15 mouse cellular contexts compared by ENCODE assay signal in genomic region chr2:168613092-168613880, GRCm38 (mm10). TPM values are rescaled to one million over a fixed set of nuclear protein-coding genes. Genes with fewer than 3 reads are reported as not detected.
A peak's percentile ranks its signal among the peaks of the same experiment; 100 is the strongest.
DNase-seq lines count a peak whose midpoint lies in the region; ATAC-seq lines count a peak whose summit lies in the region.
"Had no signal": no experiment of that assay in that cellular context is flagged by ENCODE, and none has a peak within 500 bp of the region (broad histone marks: within the 10 kb centered on the region; RNA-seq: fewer than 3 reads in every experiment).

No protein-coding gene starts in this region.

- 17% methylated on average over 13 of the region's 13 CpGs for WGBS in kidney, embryonic 14.5 days
- WGBS in midbrain, embryonic 11.5 days, result 33% methylated on average over 13 of the region's 13 CpGs
- 35% methylated on average over 13 of the region's 13 CpGs for WGBS in midbrain, embryonic 13.5 days
- 40% methylated on average over 13 of the region's 13 CpGs for WGBS in intestine, embryonic 16.5 days

- no peak overlapping the region for H3K27ac ChIP-seq in kidney, embryonic 14.5 days (ENCODE audit: low read depth, low read length)
- H3K27ac ChIP-seq in midbrain, embryonic 11.5 days (ENCODE audit: low read depth, low read length), result no peak overlapping the region
- H3K27ac ChIP-seq in midbrain, embryonic 13.5 days, result no peak overlapping the region
- H3K27ac ChIP-seq in intestine, embryonic 16.5 days (ENCODE audit: low read length), result no peak overlapping the region
- H3K27ac ChIP-seq: liver, embryonic 13.5 days had no signal

- H3K4me2 ChIP-seq in kidney, embryonic 14.5 days (replicated peaks; ENCODE audit: low read depth, low read length), result no peak overlapping the region
- H3K4me2 ChIP-seq in midbrain, embryonic 11.5 days, result no peak overlapping the region
- no peak overlapping the region for H3K4me2 ChIP-seq in midbrain, embryonic 13.5 days (replicated peaks)
- no peak overlapping the region for H3K4me2 ChIP-seq in intestine, embryonic 16.5 days (ENCODE audit: low read depth, low read length)
- H3K4me2 ChIP-seq: liver, embryonic 13.5 days had no signal

- no peaks in the 10 kb centered on the region for H3K27me3 ChIP-seq in kidney, embryonic 14.5 days (ENCODE audit: control insufficient read depth, insufficient read depth, low read length)
- H3K27me3 ChIP-seq in midbrain, embryonic 11.5 days (ENCODE audit: control insufficient read depth, insufficient read depth, low read length), result no peaks in the 10 kb centered on the region
- H3K27me3 ChIP-seq in midbrain, embryonic 13.5 days, result no peaks in the 10 kb centered on the region
- no peaks in the 10 kb centered on the region for H3K27me3 ChIP-seq in intestine, embryonic 16.5 days (replicated peaks; ENCODE audit: control insufficient read depth, insufficient read depth, low read length)
- H3K27me3 ChIP-seq: liver, embryonic 13.5 days had no signal

- peak; percentile 47; the same call in 1 of the 2 replicates for ATAC-seq in kidney, embryonic 14.5 days (ENCODE audit: low FRiP score, low TSS enrichment)
- 0 out of 2 replicates have a peak, but pooled peaks have one; percentile 38 for ATAC-seq in midbrain, embryonic 11.5 days (ENCODE audit: low FRiP score)
- no peak for ATAC-seq in midbrain, embryonic 13.5 days
- ATAC-seq in intestine, embryonic 16.5 days, result peak; percentile 86
- ATAC-seq: midbrain, embryonic 16.5 days had no signal

- DNase-seq in kidney, adult 11 months, result no peak
- DNase-seq in midbrain, embryonic 11.5 days (ENCODE audit: low spot score, missing footprints), result no peak
- DNase-seq in retina, embryonic 14.5 days (ENCODE audit: low spot score), result peak; percentile 46
- no peak for DNase-seq in urinary bladder, postnatal 36 days (ENCODE audit: low spot score in 2 of 2)
- DNase-seq in B cell, adult 2 months, result no peak
- DNase-seq: cerebellum, adult 18-20 months; gastrocnemius, postnatal 25 days; heart, postnatal 10 days; layer of hippocampus, postnatal 36 days; liver, embryonic 13.5 days; right cerebral cortex, postnatal 25 days had no signal

- no peaks in the 10 kb centered on the region for H3K36me3 ChIP-seq in kidney, embryonic 14.5 days (ENCODE audit: control insufficient read depth, insufficient read depth, low read length)
- no peaks in the 10 kb centered on the region for H3K36me3 ChIP-seq in midbrain, embryonic 11.5 days (ENCODE audit: control insufficient read depth, insufficient read depth, low read length)
- H3K36me3 ChIP-seq in midbrain, embryonic 13.5 days, result no peaks in the 10 kb centered on the region
- no peaks in the 10 kb centered on the region for H3K36me3 ChIP-seq in intestine, embryonic 16.5 days (ENCODE audit: control insufficient read depth, insufficient read depth, low read length)
- H3K36me3 ChIP-seq: liver, embryonic 13.5 days had no signal

- no peak overlapping the region for H3K4me3 ChIP-seq in kidney, embryonic 14.5 days (ENCODE audit: low read length)
- H3K4me3 ChIP-seq in midbrain, embryonic 11.5 days (ENCODE audit: low read depth, low read length), result no peak overlapping the region
- H3K4me3 ChIP-seq in midbrain, embryonic 13.5 days (replicated peaks), result no peak overlapping the region
- no peak overlapping the region for H3K4me3 ChIP-seq in intestine, embryonic 16.5 days (ENCODE audit: low read length)
- H3K4me3 ChIP-seq: liver, embryonic 13.5 days had no signal

- no peaks in the 10 kb centered on the region for H3K9me3 ChIP-seq in kidney, embryonic 14.5 days (ENCODE audit: control insufficient read depth, low read length)
- H3K9me3 ChIP-seq in midbrain, embryonic 11.5 days (ENCODE audit: control insufficient read depth, low read length), result no peaks in the 10 kb centered on the region
- no peaks in the 10 kb centered on the region for H3K9me3 ChIP-seq in midbrain, embryonic 13.5 days
- H3K9me3 ChIP-seq in intestine, embryonic 16.5 days (ENCODE audit: control insufficient read depth, low read length), result no peaks in the 10 kb centered on the region
- H3K9me3 ChIP-seq: liver, embryonic 13.5 days had no signal

- H3K4me1 ChIP-seq in kidney, embryonic 14.5 days (ENCODE audit: control insufficient read depth, insufficient read depth, low read length), result peaks cover 17% of the 10 kb centered on the region
- H3K4me1 ChIP-seq in midbrain, embryonic 11.5 days (ENCODE audit: control insufficient read depth, insufficient read depth, low read length), result peaks cover 8% of the 10 kb centered on the region; the same call in 1 of the 2 replicates
- peaks cover 34% of the 10 kb centered on the region for H3K4me1 ChIP-seq in midbrain, embryonic 13.5 days (replicated peaks)
- peaks cover 9% of the 10 kb centered on the region; the same call in 1 of the 2 replicates for H3K4me1 ChIP-seq in intestine, embryonic 16.5 days (ENCODE audit: control insufficient read depth, insufficient read depth, low read length)
- H3K4me1 ChIP-seq: liver, embryonic 13.5 days had no signal

- H3K9ac ChIP-seq in kidney, embryonic 14.5 days (ENCODE audit: low read depth, low read length), result no peak overlapping the region
- H3K9ac ChIP-seq in midbrain, embryonic 11.5 days (ENCODE audit: low read length), result no peak overlapping the region
- H3K9ac ChIP-seq in midbrain, embryonic 13.5 days (replicated peaks), result no peak overlapping the region
- H3K9ac ChIP-seq in intestine, embryonic 16.5 days (ENCODE audit: low read depth, low read length), result no peak overlapping the region
- H3K9ac ChIP-seq: liver, embryonic 13.5 days had no signal

RNA-seq across cellular contexts. Expression of gene Nfatc2, which starts 11.8 kb away (rescaled TPM):
- polyA plus RNA-seq in kidney, embryonic 14.5 days (2014; fragmentation: Nextera tagmentation; extraction: Ambion mirVana), result 1.7 and 2.7 TPM in 2 replicates
- polyA plus RNA-seq in midbrain, embryonic 11.5 days (2014; fragmentation: Nextera tagmentation; extraction: Ambion mirVana), result 0.66 and 0.72 TPM in 2 replicates
- polyA plus RNA-seq in midbrain, embryonic 13.5 days (2015; fragmentation: Nextera tagmentation; extraction: Ambion mirVana), result 1.7 TPM in 2 replicates
- 1.6 and 1.7 TPM in 2 replicates for polyA plus RNA-seq in intestine, embryonic 16.5 days (2015; fragmentation: Nextera tagmentation; extraction: Ambion mirVana)
